Mouse (Mus musculus) spleen, postnatal 14 days (tissue): Measurements from ENCODE around the gene Tom1.
A peak's percentile ranks its signal among the peaks of the same experiment; 100 is the strongest.

ENCODE experiments used
- DNase-seq, 2 experiments: peaks; one replicate each; pipeline ENCODE4 v3.0.0; 2021 to 2022; ENCODE audit warnings: low spot score in 2 of 2

The Tom1 gene

DNA sequence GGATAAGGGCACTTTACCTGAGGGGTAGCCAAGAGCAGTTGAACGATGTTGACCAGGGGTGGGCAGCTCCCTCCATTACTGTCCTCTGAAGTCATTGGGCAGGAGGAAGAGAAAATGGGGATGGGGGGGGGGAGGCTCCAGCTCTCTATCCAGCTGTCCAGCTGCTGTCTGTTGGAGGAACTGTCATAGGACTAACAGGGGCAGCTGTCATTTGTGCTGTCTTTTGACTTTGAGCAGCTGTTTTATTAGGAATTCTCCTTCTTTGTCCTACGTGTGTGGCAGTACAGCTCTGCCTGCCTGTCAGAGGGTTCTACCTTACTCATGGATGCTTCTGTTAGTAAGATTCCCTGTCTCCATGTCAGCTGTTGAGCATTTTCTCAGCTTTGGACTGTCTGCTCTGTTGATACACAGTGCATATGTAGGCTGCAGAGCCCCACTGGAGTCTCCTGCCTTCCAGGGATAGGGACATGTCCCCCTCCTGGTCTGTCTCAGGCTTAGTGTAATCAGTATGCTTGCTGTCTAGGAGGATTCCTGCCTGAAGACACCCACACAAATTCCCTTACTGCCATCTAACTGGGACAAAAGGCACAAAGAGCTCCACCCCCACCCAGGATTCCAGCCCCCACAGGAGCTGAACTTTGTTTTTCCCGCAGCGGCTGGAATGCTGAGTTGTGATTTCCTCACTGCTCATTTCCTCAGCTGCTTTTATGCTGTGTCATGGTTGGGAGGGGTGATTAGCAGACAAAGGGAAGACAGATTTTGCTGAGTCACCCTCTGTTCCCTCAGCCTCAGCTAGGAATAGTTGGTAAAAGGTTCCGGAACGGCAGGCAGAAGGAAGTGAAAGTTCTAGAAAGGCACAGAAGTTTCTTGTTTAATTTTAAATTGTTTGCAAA, 55.7 kb downstream of the Tom1 start:
- DNase-seq, result peak in 1 of 2 experiments; percentile 13

- no peak for DNase-seq
These were observed 57.4 kb downstream of the Tom1 start for GRCm38 (mm10) chr8:75090781-75091365.

- DNase-seq, result peak; percentile 52 to 66
These were observed 60.1 kb downstream of the Tom1 start, which contains the start of gene Hmox1 for GRCm38 (mm10) chr8:75093399-75094156. Gene Hmox1 (plus strand): TSS chr8:75093621.

DNA sequence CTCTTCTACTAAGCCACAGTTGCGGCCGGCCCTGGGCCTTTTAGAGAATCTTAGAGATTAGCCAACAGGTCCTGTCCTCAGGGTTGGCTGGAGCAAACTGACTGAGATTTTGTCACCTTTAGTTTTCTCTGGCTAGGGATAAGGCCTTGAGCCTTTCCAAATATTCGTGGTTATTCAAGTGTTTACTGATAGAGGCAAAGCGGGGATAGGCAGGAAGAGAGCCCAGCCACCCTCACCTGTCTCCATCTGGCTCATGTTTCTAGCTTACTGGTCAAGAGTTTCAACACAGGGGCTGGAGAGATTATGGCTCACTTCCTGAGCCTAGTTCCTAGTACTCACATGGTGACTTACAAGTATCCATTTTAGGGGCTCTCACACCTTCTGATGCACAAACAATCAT, 69.5 kb downstream of the Tom1 start:
- no peak for DNase-seq

DNA sequence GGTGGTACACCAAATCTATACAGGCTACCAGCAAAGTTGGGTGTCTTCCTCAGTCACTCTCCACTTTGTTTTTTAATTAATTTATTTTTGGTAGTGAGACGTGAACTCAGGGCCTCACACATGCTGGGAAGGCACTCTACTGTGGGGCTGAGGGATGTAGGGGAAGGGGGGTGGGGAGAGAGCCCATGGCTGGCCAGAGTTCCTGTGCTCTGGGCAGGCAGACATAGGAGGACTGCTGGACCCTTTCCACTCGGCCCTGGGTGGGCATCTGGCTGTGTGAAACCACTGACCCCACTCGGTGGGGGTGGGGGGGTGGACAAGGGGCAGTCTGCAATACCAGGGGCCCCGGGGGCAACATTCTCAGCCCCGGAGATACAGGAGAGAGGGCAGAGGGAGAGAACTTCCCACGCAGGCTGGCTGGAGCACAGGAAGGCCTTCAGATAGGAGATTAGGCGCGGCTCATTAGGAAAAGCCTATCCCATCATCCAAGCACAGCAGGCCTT, 69.9 kb downstream of the Tom1 start:
- no peak for DNase-seq

GRCm38 (mm10) chr8:75108527-75109235, 75.2 kb downstream of the Tom1 start:
- peak; percentile 72 to 78 for DNase-seq

- peak; percentile 98 to 99 for DNase-seq
These were observed 75.9 kb downstream of the Tom1 start, which contains the start of gene Mcm5 for GRCm38 (mm10) chr8:75109236-75109967. Gene Mcm5 (plus strand): TSS chr8:75109569.

DNA sequence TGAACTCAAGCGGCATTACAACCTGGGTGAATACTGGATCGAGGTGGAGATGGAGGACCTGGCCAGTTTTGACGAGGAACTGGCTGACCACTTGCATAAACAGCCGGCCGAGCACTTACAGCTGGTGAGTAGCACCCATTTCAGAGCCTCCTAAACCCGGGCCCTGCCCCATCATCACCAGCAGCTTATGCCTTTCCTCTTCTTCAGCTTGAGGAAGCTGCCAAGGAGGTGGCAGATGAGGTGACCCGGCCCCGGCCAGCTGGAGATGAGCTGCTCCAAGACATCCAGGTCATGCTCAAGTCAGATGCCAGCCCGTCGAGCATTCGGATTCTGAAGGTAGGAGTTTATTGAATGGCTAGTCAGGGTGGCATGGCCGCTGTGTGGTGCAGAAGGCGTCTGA, 76.6 kb downstream of the Tom1 start:
- no peak for DNase-seq

GRCm38 (mm10) chr8:75118505-75118904, 85.0 kb downstream of the Tom1 start:
- DNase-seq, result no peak

- DNase-seq, result no peak
These were observed 85.8 kb downstream of the Tom1 start for GRCm38 (mm10) chr8:75119287-75119686.
